Mouse (Mus musculus) testis, adult 2 months (tissue): ENCODE data around the gene Kank1.

Experiments
- CTCF ChIP-seq: fragments of 200-500 bp; IDR thresholded peaks from 2 replicates; pipeline ENCODE4 v1.5.1; 2012; ENCODE audit warnings: low read depth, mild to moderate bottlenecking, inconsistent platforms, low read length, moderate library complexity; ENCODE audit not compliant: control insufficient read depth, insufficient read depth, insufficient replicate concordance
- POLR2A ChIP-seq: fragments of 200-500 bp; IDR thresholded peaks from 2 replicates; pipeline ENCODE4 v1.6.1; 2012; ENCODE audit warnings: low read depth, mild to moderate bottlenecking, inconsistent platforms, low read length, moderate library complexity; ENCODE audit not compliant: control insufficient read depth

DNA sequence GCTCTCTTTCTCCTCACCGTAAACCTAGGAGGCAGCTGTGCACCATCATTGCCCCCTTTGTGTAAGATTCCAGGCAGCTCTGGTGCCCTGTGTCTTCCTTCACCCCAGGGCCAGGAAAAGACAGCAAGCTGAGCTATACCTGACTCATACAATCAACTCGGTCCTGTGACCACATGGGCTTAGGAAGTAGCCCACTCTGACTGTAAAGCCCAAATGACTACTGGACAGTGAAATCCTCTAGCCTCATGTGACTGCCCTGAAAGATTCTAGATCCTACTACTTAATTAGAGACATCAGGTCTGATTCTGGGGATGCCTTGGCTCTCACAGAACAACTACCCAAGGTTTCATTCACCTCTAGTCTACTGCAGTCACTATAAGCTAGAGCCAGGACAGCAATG is 209.9 kb downstream of the Kank1 start:
- TF ChIP-seq POLR2A (no peak), CTCF (no peak)
